Mouse (Mus musculus) liver, embryonic 16.5 days (tissue): Measurements from ENCODE around the gene Dcaf7. TPM values are rescaled to one million over a fixed set of nuclear protein-coding genes. Genes with fewer than 3 reads are reported as not detected.

Experiments used
- ATAC-seq: fragments of 200-750 bp; cut with Nextera tagmentation; 2 replicates; pipeline ENCODE4 v1.8.0; 2017; ENCODE audit warnings: low read depth, mild to moderate bottlenecking, moderate number of reproducible peaks, moderate library complexity
- H3K27ac ChIP-seq: fragments of 300-500 bp; sonication (generic); 2 replicates; pipeline ENCODE4 v1.5.1; 2014; ENCODE audit warnings: mild to moderate bottlenecking, low read length
- H3K27me3 ChIP-seq: fragments of 300-500 bp; sonication (generic); 2 replicates; pipeline ENCODE4 v1.6.1; 2014; ENCODE audit warnings: low read depth, low read length, mixed read lengths; ENCODE audit not compliant: control insufficient read depth, insufficient read depth
- H3K36me3 ChIP-seq: fragments of 300-500 bp; sonication (generic); 2 replicates; pipeline ENCODE4 v1.6.1; 2014; ENCODE audit warnings: mild to moderate bottlenecking; ENCODE audit not compliant: control insufficient read depth, insufficient read depth
- H3K4me1 ChIP-seq: fragments of 300-500 bp; sonication (generic); 2 replicates; pipeline ENCODE4 v1.6.1; 2014; ENCODE audit warnings: low read depth, low read length, mixed read lengths; ENCODE audit not compliant: control insufficient read depth
- H3K4me2 ChIP-seq: fragments of 300-500 bp; sonication (generic); 2 replicates; pipeline ENCODE4 v1.6.1; 2014; ENCODE audit warnings: low read depth, low read length, mixed read lengths
- H3K4me3 ChIP-seq: fragments of 300-500 bp; sonication (generic); 2 replicates; pipeline ENCODE4 v1.5.1; 2014; ENCODE audit warnings: low read depth, mild to moderate bottlenecking, low read length
- H3K9ac ChIP-seq: fragments of 300-500 bp; sonication (generic); 2 replicates; pipeline ENCODE4 v1.6.1; 2014; ENCODE audit warnings: low read depth, low read length
- H3K9me3 ChIP-seq: fragments of 300-500 bp; sonication (generic); replicated peaks from 2 replicates; pipeline ENCODE4 v1.6.1; 2016; ENCODE audit warnings: low read length; ENCODE audit not compliant: control insufficient read depth
- whole genome bisulfite sequencing: fragments of 180-500 bp; shearing (Covaris S2); extraction: QIAGEN DNeasy Blood & Tissue Kit; methylation state at CpG from one replicate; pipeline ENCODE4 v1.1.7; 2014; ENCODE audit not compliant: insufficient replicate concordance; 5-methylcytosine and 5-hydroxymethylcytosine counted together
- polyA plus RNA-seq: library from polyadenylated mRNA; unstranded; fragments of >200 nt; fragmentation: Nextera tagmentation; extraction: Ambion mirVana; gene quantifications from 2 replicates; pipeline ENCODE4 v1.2.1, GENCODE M21; 2015

Dcaf7 gene
- polyA plus RNA-seq, 1 experiment from 2014 or later, result 27.5 TPM

DNA sequence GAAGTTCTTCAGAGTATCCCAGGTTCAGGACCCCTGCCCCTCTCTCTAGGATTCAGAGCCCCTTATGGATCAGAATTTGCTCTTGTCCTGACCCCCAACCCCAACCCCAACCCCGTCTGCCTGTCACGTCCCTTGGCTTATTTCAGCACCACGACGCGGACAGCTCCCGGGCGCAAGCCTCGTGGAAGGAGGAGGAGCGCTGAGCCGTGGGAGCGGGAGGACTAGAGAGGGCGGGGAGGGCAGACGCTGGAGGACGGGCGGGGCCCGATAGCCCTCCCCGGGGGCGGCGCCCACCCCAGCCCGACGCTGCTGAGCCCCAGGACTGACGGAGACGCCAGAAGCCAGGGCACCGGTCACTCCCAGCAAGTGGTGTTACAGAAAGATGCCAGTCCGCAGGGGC is 28.9 kb upstream of the Dcaf7 start, which contains the start of gene Kcnh6:
Gene Kcnh6 (plus strand): TSS at position 304 of the 400 bp plus-strand sequence.
- ATAC-seq, result peak; percentile 48; the same call in 1 of the 2 replicates
- Histone ChIP-seq H3K4me3 (no peak within 1 kb of the TSS), H3K27me3 (peaks cover 61% of the 10 kb centered on the region), H3K4me1 (no peaks in the 10 kb centered on the region), H3K27ac (no peak within 1 kb of the TSS), H3K36me3 (no peaks in the 10 kb centered on the region), H3K9me3 (no peaks in the 10 kb centered on the region), H3K9ac (no peak within 1 kb of the TSS), H3K4me2 (peak within 1 kb of the TSS; percentile 38; the same call in 1 of the 2 replicates)
- WGBS, result 2% methylated on average over 22 of the region's 25 CpGs

- Histone ChIP-seq H3K9me3 (no peaks in the 10 kb centered on the region), H3K4me3 (no peak overlapping the region), H3K4me1 (no peaks in the 10 kb centered on the region), H3K36me3 (no peaks in the 10 kb centered on the region), H3K4me2 (no peak overlapping the region), H3K27me3 (peaks cover 84% of the 10 kb centered on the region), H3K27ac (no peak overlapping the region), H3K9ac (no peak overlapping the region)
- ATAC-seq, result no peak
- 55% methylated on average over 7 of the region's 7 CpGs for WGBS
Measured at GRCm38 (mm10) chr11:106012711-106013110, 24.0 kb upstream of the Dcaf7 start.

GRCm38 (mm10) chr11:106013556-106014225 is 23.0 kb upstream of the Dcaf7 start:
- 53% methylated on average over 11 of the region's 11 CpGs for WGBS
- no peak for ATAC-seq
- Histone ChIP-seq H3K27me3 (peaks cover 84% of the 10 kb centered on the region), H3K36me3 (no peaks in the 10 kb centered on the region), H3K4me2 (no peak overlapping the region), H3K4me3 (no peak overlapping the region), H3K4me1 (no peaks in the 10 kb centered on the region), H3K9ac (no peak overlapping the region), H3K9me3 (no peaks in the 10 kb centered on the region), H3K27ac (no peak overlapping the region)

DNA sequence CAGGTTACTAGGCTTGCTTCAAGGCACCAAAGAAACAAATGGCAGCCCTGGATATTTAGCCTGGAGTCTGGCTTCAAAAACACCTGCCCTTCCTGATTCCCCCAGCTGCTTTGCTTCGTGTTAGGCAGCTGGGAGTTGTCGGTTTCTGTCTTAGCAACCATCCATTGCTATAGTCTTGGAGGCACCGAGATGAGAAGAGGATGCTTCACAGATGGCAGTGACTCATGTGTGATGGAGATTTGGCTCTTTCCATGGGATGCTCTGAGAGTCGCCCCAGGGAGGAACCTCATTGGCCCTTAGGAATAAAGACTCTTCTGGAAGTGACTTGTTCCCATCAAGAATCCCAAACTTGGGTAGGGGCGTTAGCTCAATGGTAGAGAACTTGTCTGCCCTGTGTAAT is 20.2 kb upstream of the Dcaf7 start:
- H3K27ac ChIP-seq, result no peak overlapping the region
- H3K9ac ChIP-seq, result no peak overlapping the region
- no peak overlapping the region for H3K4me2 ChIP-seq
- ATAC-seq, result no peak
- no peaks in the 10 kb centered on the region for H3K9me3 ChIP-seq
- 49% methylated on average over 5 of the region's 5 CpGs for WGBS
- no peak overlapping the region for H3K4me3 ChIP-seq
- H3K4me1 ChIP-seq, result no peaks in the 10 kb centered on the region
- no peaks in the 10 kb centered on the region for H3K36me3 ChIP-seq
- peaks cover 85% of the 10 kb centered on the region for H3K27me3 ChIP-seq

- Histone ChIP-seq H3K36me3 (no peaks in the 10 kb centered on the region), H3K4me1 (no peaks in the 10 kb centered on the region), H3K4me3 (no peak overlapping the region), H3K9me3 (no peaks in the 10 kb centered on the region), H3K27me3 (peaks cover 78% of the 10 kb centered on the region), H3K9ac (no peak overlapping the region), H3K4me2 (no peak overlapping the region), H3K27ac (no peak overlapping the region)
- ATAC-seq, result no peak
- WGBS, result 3% methylated on average over 49 of the region's 50 CpGs
Measured at GRCm38 (mm10) chr11:106020051-106020763, 16.5 kb upstream of the Dcaf7 start.

DNA sequence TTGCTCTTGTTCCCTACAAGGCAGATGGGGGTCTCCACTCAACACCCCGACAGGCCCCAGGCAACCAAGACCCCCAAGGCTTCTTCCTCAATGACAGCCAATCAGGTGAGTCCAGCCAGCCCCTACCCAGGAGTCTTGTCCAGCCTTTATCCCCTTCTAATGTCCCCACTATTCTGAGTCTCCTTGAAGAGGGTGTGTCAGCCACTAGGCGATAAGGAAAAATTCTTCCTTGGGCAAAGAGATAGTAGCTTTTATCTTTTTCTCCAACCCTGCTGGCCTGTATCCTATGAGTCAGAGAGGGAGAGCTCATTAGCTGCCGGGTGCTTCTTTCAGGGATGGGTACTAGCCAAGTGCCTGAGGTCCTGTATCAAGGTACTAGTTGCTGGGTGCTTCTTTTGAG is 10.9 kb upstream of the Dcaf7 start:
- no peak overlapping the region; the same call in 1 of the 2 replicates for H3K4me2 ChIP-seq
- WGBS, result 34% methylated on average over 3 of the region's 3 CpGs
- H3K36me3 ChIP-seq, result peaks cover 3% of the 10 kb centered on the region; the same call in 1 of the 2 replicates
- H3K4me1 ChIP-seq, result peaks cover 15% of the 10 kb centered on the region
- peaks cover 52% of the 10 kb centered on the region for H3K27me3 ChIP-seq
- ATAC-seq, result peak; percentile 62
- H3K9me3 ChIP-seq, result no peaks in the 10 kb centered on the region
- no peak overlapping the region for H3K9ac ChIP-seq
- H3K27ac ChIP-seq, result no peak overlapping the region
- no peak overlapping the region for H3K4me3 ChIP-seq

DNA sequence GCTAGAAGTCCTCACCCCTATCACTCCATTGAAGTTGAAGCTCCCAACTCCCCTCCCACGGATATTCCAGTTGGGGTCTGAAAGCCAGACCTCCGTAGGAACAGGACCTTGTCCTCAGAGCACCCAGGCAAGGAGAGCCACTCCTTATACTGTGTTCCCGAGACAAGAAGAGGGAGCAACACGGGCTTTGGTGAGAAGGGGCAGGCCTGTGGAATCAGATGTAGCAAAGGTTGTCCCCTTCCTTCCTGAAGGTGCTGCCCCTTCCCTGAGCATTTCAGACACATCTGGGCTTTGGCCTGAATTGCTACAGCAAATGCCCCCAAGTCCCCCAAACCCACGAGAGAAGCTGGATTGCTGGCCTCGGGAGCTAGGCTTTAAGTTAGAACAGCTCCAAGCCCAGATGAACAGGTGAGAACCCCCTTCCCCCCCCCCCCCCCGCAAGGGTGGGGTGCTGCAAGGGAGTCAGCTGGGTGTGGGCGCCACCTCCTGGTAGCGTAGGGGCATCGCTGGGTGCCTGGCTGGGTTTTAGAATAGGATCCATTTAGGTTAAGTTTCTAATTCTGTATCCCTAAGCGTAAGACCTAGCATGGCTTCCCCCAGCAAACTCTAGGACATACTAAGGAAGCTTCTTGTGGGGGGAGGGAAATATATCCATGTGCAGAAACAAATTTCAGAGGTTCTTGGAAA is 10.1 kb upstream of the Dcaf7 start:
- 25% methylated on average over 11 of the region's 11 CpGs for WGBS
- ATAC-seq, result peak; percentile 47

DNA sequence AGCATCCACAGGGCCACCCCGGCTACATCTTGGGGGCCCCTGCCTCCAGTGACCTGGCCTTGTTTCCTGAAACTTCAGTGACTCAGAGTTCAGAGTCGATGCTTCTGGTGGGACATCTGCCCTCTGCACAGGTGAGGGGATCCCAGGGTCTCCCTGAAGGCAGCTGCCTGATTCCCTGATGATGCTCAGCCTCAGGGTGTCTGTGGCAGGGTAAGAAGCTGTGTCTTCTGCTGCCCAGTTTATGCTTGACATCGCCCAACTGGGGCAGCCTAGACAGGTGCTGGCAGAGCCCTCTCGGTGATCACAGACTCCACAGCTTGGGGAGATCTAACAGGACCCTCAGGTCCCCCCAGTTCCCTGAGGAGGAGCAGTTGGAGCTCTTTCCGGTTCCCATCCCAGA is 9.1 kb upstream of the Dcaf7 start:
- no peak overlapping the region for H3K9ac ChIP-seq
- WGBS, result 84% methylated on average over 5 of the region's 5 CpGs
- no peak; the same call in 1 of the 2 replicates for ATAC-seq

More for the DNA sequence above, 10.1 kb upstream of the Dcaf7 start:
- Histone ChIP-seq H3K4me2 (no peak overlapping the region), H3K4me3 (no peak overlapping the region), H3K36me3 (peaks cover 3% of the 10 kb centered on the region; the same call in 1 of the 2 replicates), H3K27me3 (peaks cover 44% of the 10 kb centered on the region), H3K4me1 (peaks cover 15% of the 10 kb centered on the region), H3K9ac (no peak overlapping the region), H3K9me3 (no peaks in the 10 kb centered on the region), H3K27ac (no peak overlapping the region)

More for the DNA sequence above, 9.1 kb upstream of the Dcaf7 start:
- H3K27ac ChIP-seq, result no peak overlapping the region
- peaks cover 3% of the 10 kb centered on the region; the same call in 1 of the 2 replicates for H3K36me3 ChIP-seq
- peaks cover 34% of the 10 kb centered on the region for H3K27me3 ChIP-seq
- no peaks in the 10 kb centered on the region for H3K9me3 ChIP-seq
- peaks cover 15% of the 10 kb centered on the region for H3K4me1 ChIP-seq
- no peak overlapping the region for H3K4me2 ChIP-seq
- H3K4me3 ChIP-seq, result no peak overlapping the region
